Mouse (Mus musculus) gastrocnemius, postnatal 14 days (tissue): ENCODE data around the gene Tmem156. TPM values are rescaled to one million over a fixed set of nuclear protein-coding genes. Genes with fewer than 3 reads are reported as not detected.

Experiments used
- DNase-seq: peaks from one replicate; pipeline ENCODE4 v3.0.0; 2021; ENCODE audit warnings: mixed read lengths
- intact Hi-C: fragments of 180-260 bp; cut with DNase I; formaldehyde crosslinking; loops from one replicate; pipeline ENCODE4 v1.15.1; 2025; ENCODE audit warnings: low total_unique reads
- total RNA-seq, 2 experiments: library from RNA; stranded (reverse); gene quantifications; 2 replicates each; pipeline ENCODE4 v1.2.3; 2021

Tmem156 gene
- total RNA-seq, 2 experiments from 2014 or later, result not detected

- no peak for DNase-seq
These were observed 29.7 kb downstream of the Tmem156 start for GRCm38 (mm10) chr5:65062236-65062635.

GRCm38 (mm10) chr5:65059806-65060205, 32.1 kb downstream of the Tmem156 start:
- DNase-seq, result no peak
- intact Hi-C loops, result no loop called here

More at GRCm38 (mm10) chr5:65062236-65062635, 29.7 kb downstream of the Tmem156 start:
- intact Hi-C loops, result no loop called here

GRCm38 (mm10) chr5:65057596-65057995, 34.3 kb downstream of the Tmem156 start:
- intact Hi-C loops, result no loop called here

GRCm38 (mm10) chr5:65051513-65051912, 40.4 kb downstream of the Tmem156 start:
- DNase-seq, result no peak
- intact Hi-C loops, result no loop called here

More at GRCm38 (mm10) chr5:65057596-65057995, 34.3 kb downstream of the Tmem156 start:
- no peak for DNase-seq

GRCm38 (mm10) chr5:65049880-65050279, 42.1 kb downstream of the Tmem156 start:
- intact Hi-C loops, result no loop called here
- no peak for DNase-seq

GRCm38 (mm10) chr5:65047285-65047855, 44.6 kb downstream of the Tmem156 start:
- intact Hi-C loops, result no loop called here
- no peak for DNase-seq

- DNase-seq, result no peak
- intact Hi-C loops, result no loop called here
These were observed 45.3 kb downstream of the Tmem156 start for GRCm38 (mm10) chr5:65046442-65047284.

- intact Hi-C loops, result no loop called here
- DNase-seq, result no peak
These were observed 46.1 kb downstream of the Tmem156 start for GRCm38 (mm10) chr5:65045642-65046370.

GRCm38 (mm10) chr5:65043407-65043895, 48.5 kb downstream of the Tmem156 start:
- intact Hi-C loops, result no loop called here

GRCm38 (mm10) chr5:65040463-65040862, 51.5 kb downstream of the Tmem156 start:
- intact Hi-C loops, result no loop called here
- DNase-seq, result no peak

More at GRCm38 (mm10) chr5:65043407-65043895, 48.5 kb downstream of the Tmem156 start:
- no peak for DNase-seq

GRCm38 (mm10) chr5:65038811-65039571, 52.9 kb downstream of the Tmem156 start:
- intact Hi-C loops, result no loop called here

GRCm38 (mm10) chr5:65038305-65038704, 53.6 kb downstream of the Tmem156 start:
- intact Hi-C loops, result no loop called here
- no peak for DNase-seq

More at GRCm38 (mm10) chr5:65038811-65039571, 52.9 kb downstream of the Tmem156 start:
- peak; percentile 49 for DNase-seq

GRCm38 (mm10) chr5:65036597-65036996, 55.3 kb downstream of the Tmem156 start:
- no peak for DNase-seq
- intact Hi-C loops, result no loop called here

GRCm38 (mm10) chr5:65028019-65028418, 63.9 kb downstream of the Tmem156 start:
- intact Hi-C loops, result no loop called here
- DNase-seq, result no peak

GRCm38 (mm10) chr5:65026776-65027175, 65.2 kb downstream of the Tmem156 start:
- no peak for DNase-seq
- intact Hi-C loops, result no loop called here

GRCm38 (mm10) chr5:65025916-65026315, 66.0 kb downstream of the Tmem156 start:
- DNase-seq, result peak; percentile 30
- intact Hi-C loops, result no loop called here

- intact Hi-C loops, result no loop called here
- DNase-seq, result no peak
These were observed 67.3 kb downstream of the Tmem156 start for GRCm38 (mm10) chr5:65024641-65025040.

- no peak for DNase-seq
- intact Hi-C loops, result no loop called here
These were observed 69.9 kb downstream of the Tmem156 start for GRCm38 (mm10) chr5:65022006-65022405.

- intact Hi-C loops, result no loop called here
- peak; percentile 39 for DNase-seq
These were observed 72.1 kb downstream of the Tmem156 start for GRCm38 (mm10) chr5:65019823-65020222.
